Mouse (Mus musculus) lung, postnatal 0 days (tissue): ENCODE data around the gene Ccdc177.

Source experiments
- CTCF ChIP-seq: IDR thresholded peaks from 2 replicates; pipeline ENCODE4 v1.5.1; 2016; ENCODE audit warnings: antibody characterized with exemption, mild to moderate bottlenecking
- EP300 ChIP-seq: IDR thresholded peaks from 2 replicates; pipeline ENCODE4 v1.6.1; 2016; ENCODE audit warnings: antibody characterized with exemption, mild to moderate bottlenecking, control low read depth

DNA sequence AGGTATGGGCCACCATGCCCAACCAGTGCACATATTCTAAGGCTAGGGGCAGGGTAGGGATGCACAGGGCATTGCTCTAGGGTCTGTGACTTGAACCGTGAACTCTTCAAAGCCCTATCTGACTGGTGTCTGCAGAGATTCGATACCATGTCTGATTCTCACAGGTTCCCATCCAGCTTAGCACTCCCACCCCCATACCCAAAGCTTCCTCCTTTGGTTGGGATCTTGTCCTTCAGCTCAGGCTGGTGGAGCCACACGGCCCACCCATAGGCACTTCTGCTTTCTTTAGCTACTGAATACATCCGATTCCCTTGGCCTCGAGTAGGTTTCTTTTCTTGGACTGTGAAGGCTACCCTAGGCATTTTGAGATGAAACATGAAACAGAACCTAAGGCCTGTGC, 24.5 kb upstream of the Ccdc177 start:
- TF ChIP-seq CTCF (no peak), EP300 (no peak)
